Mouse (Mus musculus): ENCODE results near the gene A730015C16Rik. TPM values are rescaled to one million over a fixed set of nuclear protein-coding genes. Genes with fewer than 3 reads are reported as not detected.

Gene A730015C16Rik
- 0.98 and 2.5 TPM in 2 replicates for polyA plus RNA-seq (2015; fragmentation: Nextera tagmentation; extraction: Ambion mirVana)

- Histone ChIP-seq H3K4me1 (peaks cover 6% of the 10 kb centered on the region; the same call in 1 of the 2 replicates), H3K9ac (peak within 1 kb of the TSS; percentile 58), H3K36me3 (no peaks in the 10 kb centered on the region), H3K9me3 (no peaks in the 10 kb centered on the region), H3K27ac (peak within 1 kb of the TSS; percentile 88), H3K4me2 (peak within 1 kb of the TSS; percentile 79), H3K27me3 (replicated peaks) (no peaks in the 10 kb centered on the region), H3K4me3 (replicated peaks) (peak within 1 kb of the TSS; percentile 81)
- ATAC-seq (ENCODE audit: insufficient read depth, low FRiP score, low read depth), result 0 out of 2 replicates have a peak, but pooled peaks have one; percentile 27
- WGBS, result 6% methylated on average over 20 of the region's 20 CpGs
Observed at GRCm38 (mm10) chr4:108848505-108848848, at the start of gene A730015C16Rik. A730015C16Rik (minus strand) TSS chr4:108848619.

GRCm38 (mm10) chr4:108890876-108891275 lies 42.5 kb upstream of the A730015C16Rik start:
- H3K9me3 ChIP-seq, result no peaks in the 10 kb centered on the region
- no peak for ATAC-seq (ENCODE audit: insufficient read depth, low FRiP score, low read depth)
- no peaks in the 10 kb centered on the region for H3K36me3 ChIP-seq
- no peaks in the 10 kb centered on the region for H3K4me1 ChIP-seq
- no peak overlapping the region for H3K9ac ChIP-seq
- 85% methylated on average over 6 of the region's 6 CpGs for whole genome bisulfite sequencing
- no peak overlapping the region for H3K4me2 ChIP-seq
- H3K27me3 ChIP-seq (replicated peaks), result no peaks in the 10 kb centered on the region
- H3K27ac ChIP-seq, result no peak overlapping the region
- no peak overlapping the region for H3K4me3 ChIP-seq (replicated peaks)

- ATAC-seq (ENCODE audit: insufficient read depth, low FRiP score, low read depth), result no peak
- H3K27me3 ChIP-seq (replicated peaks), result no peaks in the 10 kb centered on the region
- H3K27ac ChIP-seq, result no peak overlapping the region
- H3K4me1 ChIP-seq, result no peaks in the 10 kb centered on the region
- no peaks in the 10 kb centered on the region for H3K9me3 ChIP-seq
- no peak overlapping the region for H3K4me3 ChIP-seq (replicated peaks)
- H3K9ac ChIP-seq, result no peak overlapping the region
- WGBS, result 68% methylated on average over 4 of the region's 4 CpGs
- no peaks in the 10 kb centered on the region for H3K36me3 ChIP-seq
- H3K4me2 ChIP-seq, result no peak overlapping the region
Observed at GRCm38 (mm10) chr4:108887456-108887855, 39.0 kb upstream of the A730015C16Rik start.

GRCm38 (mm10) chr4:108883815-108884214 lies 35.4 kb upstream of the A730015C16Rik start:
- no peak overlapping the region for H3K9ac ChIP-seq
- no peaks in the 10 kb centered on the region for H3K36me3 ChIP-seq
- no peak for ATAC-seq (ENCODE audit: insufficient read depth, low FRiP score, low read depth)
- peaks cover 6% of the 10 kb centered on the region; the same call in 1 of the 2 replicates for H3K4me1 ChIP-seq
- no peak overlapping the region for H3K4me2 ChIP-seq
- no peak overlapping the region for H3K4me3 ChIP-seq (replicated peaks)
- no peaks in the 10 kb centered on the region for H3K9me3 ChIP-seq
- H3K27ac ChIP-seq, result no peak overlapping the region
- no peaks in the 10 kb centered on the region for H3K27me3 ChIP-seq (replicated peaks)
- WGBS, result 57% methylated on average over 13 of the region's 13 CpGs

DNA sequence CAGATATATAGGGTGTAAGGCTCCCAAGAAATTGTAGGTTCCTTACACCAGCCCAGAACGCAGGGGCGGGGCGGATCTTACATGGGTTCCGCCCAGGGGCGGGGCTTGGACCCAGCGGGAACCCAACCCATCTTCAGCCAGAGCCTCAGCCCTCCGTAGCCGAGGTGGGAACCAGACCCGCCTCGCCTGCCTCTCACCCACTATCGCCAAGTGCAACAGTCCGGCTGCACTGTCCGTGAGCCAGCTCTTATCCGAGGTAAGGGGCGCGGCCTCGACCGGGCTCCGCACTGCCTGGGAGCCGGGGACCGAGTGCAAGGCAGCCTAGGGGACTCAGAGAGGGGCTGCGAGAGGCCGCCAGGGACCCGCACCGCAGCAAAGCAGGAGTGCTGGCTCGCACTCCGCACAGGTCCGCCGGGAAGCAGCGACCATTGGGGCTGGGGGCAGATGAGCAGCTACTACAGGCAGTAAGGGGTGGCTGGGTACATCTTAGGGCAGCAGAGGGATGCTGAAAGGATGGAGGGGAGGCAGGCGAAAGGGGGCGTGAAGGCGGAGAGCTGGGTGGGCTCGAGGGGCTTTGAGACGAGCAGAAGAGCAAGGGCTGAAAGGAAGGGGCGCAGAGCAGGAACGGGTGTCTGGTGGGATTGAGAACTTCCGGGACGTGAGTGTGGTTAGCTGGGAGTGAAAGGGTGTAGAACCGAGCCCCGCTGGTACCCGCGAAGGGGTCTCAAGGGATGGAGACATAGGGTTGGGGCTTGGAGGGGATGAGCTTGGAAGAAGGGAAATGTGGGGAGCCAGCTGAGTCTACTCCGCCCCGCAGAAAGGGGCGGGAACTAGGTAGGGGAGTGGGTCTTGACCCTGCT lies 30.8 kb upstream of the A730015C16Rik start, which contains the start of gene Rab3b:
TSS of gene Rab3b (plus strand) at position 101 of the 860 bp plus-strand sequence.
- Histone ChIP-seq H3K36me3 (no peaks in the 10 kb centered on the region), H3K27me3 (replicated peaks) (0 out of 2 replicates have a peak, but pooled peaks cover 3% of the 10 kb centered on the region), H3K4me2 (peak within 1 kb of the TSS; percentile 100), H3K4me3 (replicated peaks) (peak within 1 kb of the TSS; percentile 62), H3K27ac (no peak within 1 kb of the TSS), H3K9me3 (no peaks in the 10 kb centered on the region), H3K9ac (peak within 1 kb of the TSS; percentile 29; the same call in 1 of the 2 replicates), H3K4me1 (peaks cover 6% of the 10 kb centered on the region; the same call in 1 of the 2 replicates)
- WGBS, result under 1% methylated on average over 46 of the region's 46 CpGs
- peak; percentile 93 for ATAC-seq (ENCODE audit: insufficient read depth, low FRiP score, low read depth)

- H3K4me1 ChIP-seq, result peaks cover 6% of the 10 kb centered on the region; the same call in 1 of the 2 replicates
- no peak for ATAC-seq (ENCODE audit: insufficient read depth, low FRiP score, low read depth)
- H3K36me3 ChIP-seq, result no peaks in the 10 kb centered on the region
- 80% methylated on average over 6 of the region's 6 CpGs for WGBS
- 0 out of 2 replicates have a peak, but pooled peaks cover 3% of the 10 kb centered on the region for H3K27me3 ChIP-seq (replicated peaks)
- H3K4me2 ChIP-seq, result no peak overlapping the region
- H3K4me3 ChIP-seq (replicated peaks), result no peak overlapping the region
- H3K9ac ChIP-seq, result no peak overlapping the region
- H3K9me3 ChIP-seq, result no peaks in the 10 kb centered on the region
- no peak overlapping the region for H3K27ac ChIP-seq
Observed at GRCm38 (mm10) chr4:108877901-108878300, 29.5 kb upstream of the A730015C16Rik start.

DNA sequence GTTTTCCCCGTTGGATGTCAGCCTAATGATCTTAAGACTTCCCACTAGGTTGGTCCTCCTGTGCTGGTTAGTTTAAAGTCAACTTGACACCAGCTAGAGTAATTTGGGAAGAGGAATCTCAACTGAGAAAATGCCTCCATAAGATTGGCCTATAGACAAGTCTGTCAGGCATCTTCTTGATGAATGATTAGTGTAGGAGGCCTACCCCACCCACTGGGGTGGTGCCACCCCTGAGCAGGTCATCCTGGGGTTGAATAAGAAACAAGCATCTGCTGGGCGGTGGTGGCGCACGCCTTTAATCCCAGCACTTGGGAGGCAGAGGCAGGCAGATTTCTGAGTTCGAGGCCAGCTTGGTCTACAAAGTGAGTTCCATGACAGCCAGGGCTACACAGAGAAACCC lies 25.3 kb upstream of the A730015C16Rik start:
- H3K4me1 ChIP-seq, result no peaks in the 10 kb centered on the region
- 0 out of 2 replicates have a peak, but pooled peaks cover 3% of the 10 kb centered on the region for H3K27me3 ChIP-seq (replicated peaks)
- H3K9ac ChIP-seq, result no peak overlapping the region
- no peak overlapping the region for H3K4me2 ChIP-seq
- 84% methylated on average over 5 of the region's 5 CpGs for WGBS
- no peak for ATAC-seq (ENCODE audit: insufficient read depth, low FRiP score, low read depth)
- H3K4me3 ChIP-seq (replicated peaks), result no peak overlapping the region
- H3K9me3 ChIP-seq, result no peaks in the 10 kb centered on the region
- no peaks in the 10 kb centered on the region for H3K36me3 ChIP-seq
- H3K27ac ChIP-seq, result no peak overlapping the region

- peak; percentile 60; the same call in 1 of the 2 replicates for ATAC-seq (ENCODE audit: insufficient read depth, low FRiP score, low read depth)
- no peaks in the 10 kb centered on the region for H3K4me1 ChIP-seq
- no peak overlapping the region for H3K4me3 ChIP-seq (replicated peaks)
- H3K27me3 ChIP-seq (replicated peaks), result no peaks in the 10 kb centered on the region
- no peak overlapping the region for H3K27ac ChIP-seq
- H3K9ac ChIP-seq, result no peak overlapping the region
- WGBS, result 34% methylated on average over 10 of the region's 10 CpGs
- no peaks in the 10 kb centered on the region for H3K9me3 ChIP-seq
- H3K36me3 ChIP-seq, result no peaks in the 10 kb centered on the region
- no peak overlapping the region for H3K4me2 ChIP-seq
Observed at GRCm38 (mm10) chr4:108869730-108870374, 21.4 kb upstream of the A730015C16Rik start.

DNA sequence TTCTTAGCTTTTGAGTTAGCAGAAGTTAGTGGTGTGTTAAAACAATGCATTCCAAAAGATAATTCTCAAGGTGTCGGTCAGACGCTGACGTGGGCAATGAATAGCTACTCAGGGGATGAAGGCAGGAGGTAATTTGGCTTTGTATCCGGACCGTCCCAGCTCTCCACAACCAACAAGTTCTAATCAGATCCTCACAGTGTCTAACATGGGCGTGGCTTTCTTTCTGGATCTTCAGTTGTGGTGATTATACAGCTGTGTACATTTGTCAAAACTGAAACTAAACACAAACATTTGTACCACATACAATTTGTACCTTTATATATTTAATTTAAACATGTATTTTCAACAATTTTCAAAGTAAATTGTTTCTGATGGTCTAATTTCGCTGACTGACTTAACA lies 18.4 kb upstream of the A730015C16Rik start:
- no peak overlapping the region for H3K27ac ChIP-seq
- H3K27me3 ChIP-seq (replicated peaks), result no peaks in the 10 kb centered on the region
- WGBS, result 75% methylated on average over 7 of the region's 7 CpGs
- peaks cover 4% of the 10 kb centered on the region for H3K36me3 ChIP-seq
- ATAC-seq (ENCODE audit: insufficient read depth, low FRiP score, low read depth), result no peak; the same call in 1 of the 2 replicates
- no peaks in the 10 kb centered on the region for H3K4me1 ChIP-seq
- H3K9me3 ChIP-seq, result no peaks in the 10 kb centered on the region
- H3K4me3 ChIP-seq (replicated peaks), result no peak overlapping the region
- H3K9ac ChIP-seq, result no peak overlapping the region
- H3K4me2 ChIP-seq, result no peak overlapping the region

DNA sequence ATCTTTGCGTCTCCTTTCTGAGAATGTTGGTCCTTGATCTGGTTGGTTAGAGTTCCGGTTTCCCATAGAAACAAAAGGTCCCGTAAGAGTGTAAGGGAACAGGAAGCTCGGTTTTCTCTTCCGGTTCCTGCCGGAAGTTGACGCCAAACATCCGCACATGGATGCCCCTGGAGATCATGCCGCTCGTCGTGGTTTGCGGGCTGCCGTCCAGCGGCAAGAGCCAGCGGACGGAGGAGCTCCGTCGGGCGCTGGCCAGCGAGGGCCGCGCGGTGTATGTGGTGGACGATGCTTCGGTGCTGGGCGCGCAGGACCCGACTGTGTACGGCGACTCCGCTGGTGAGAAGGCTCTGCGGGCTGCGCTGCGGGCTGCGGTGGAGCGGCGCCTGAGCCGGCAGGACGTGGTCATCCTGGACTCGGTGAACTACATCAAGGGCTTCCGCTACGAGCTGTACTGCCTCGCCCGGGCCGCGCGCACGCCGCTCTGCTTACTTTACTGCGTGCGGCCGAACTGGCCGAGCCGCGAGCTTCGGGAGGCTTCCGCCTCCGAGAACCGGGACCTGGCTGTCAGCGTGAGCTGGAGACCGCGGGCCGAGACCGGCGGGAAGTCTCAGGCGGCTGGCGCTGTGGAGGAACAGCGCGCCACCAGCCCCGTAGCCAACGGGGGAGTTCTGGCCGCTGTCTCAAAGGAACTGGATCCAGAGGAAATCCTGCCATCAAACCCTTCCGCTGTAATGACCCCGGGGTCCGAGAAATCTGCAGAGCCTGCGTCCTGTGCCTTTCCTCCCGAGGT lies 509 bp downstream of the A730015C16Rik start, which contains the start of gene Kti12:
TSS of gene Kti12 (plus strand) at position 71 of the 790 bp plus-strand sequence.
- under 1% methylated on average over 77 of the region's 77 CpGs for WGBS
- H3K36me3 ChIP-seq, result no peaks in the 10 kb centered on the region
- peak; percentile 87 for ATAC-seq (ENCODE audit: insufficient read depth, low FRiP score, low read depth)

More for the DNA sequence above, 509 bp downstream of the A730015C16Rik start, which contains the start of gene Kti12:
- no peaks in the 10 kb centered on the region for H3K9me3 ChIP-seq
- peak within 1 kb of the TSS; percentile 58 for H3K9ac ChIP-seq
- H3K27me3 ChIP-seq (replicated peaks), result no peaks in the 10 kb centered on the region
- H3K4me3 ChIP-seq (replicated peaks), result peak within 1 kb of the TSS; percentile 81
- peaks cover 6% of the 10 kb centered on the region; the same call in 1 of the 2 replicates for H3K4me1 ChIP-seq
- H3K4me2 ChIP-seq, result peak within 1 kb of the TSS; percentile 79
- H3K27ac ChIP-seq, result peak within 1 kb of the TSS; percentile 88

All from stomach, embryonic 15.5 days (tissue).